ENCODE assay signal across 25 mouse cellular contexts in the genomic region with DNA sequence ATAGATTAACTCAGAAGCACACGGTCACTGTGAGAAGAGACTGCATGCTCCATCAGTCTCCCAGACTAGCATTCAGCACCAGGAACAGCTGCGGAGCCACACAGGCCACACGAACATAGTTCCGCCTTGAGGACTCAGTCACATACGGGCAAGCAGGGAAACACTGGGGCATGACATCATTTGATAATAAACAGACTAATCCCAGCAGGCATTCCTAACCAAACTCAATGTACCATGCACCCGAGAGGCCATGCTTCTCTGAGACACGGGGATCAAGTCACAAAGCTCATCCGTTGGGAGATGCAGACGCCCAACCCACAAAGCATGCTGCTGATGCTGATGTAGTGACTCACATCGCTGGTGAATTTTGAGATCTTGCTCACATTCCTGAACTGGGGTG. TPM values are rescaled to one million over a fixed set of nuclear protein-coding genes. Genes with fewer than 3 reads are reported as not detected.
DNase-seq lines count a peak whose midpoint lies in the region; ATAC-seq and TF ChIP-seq lines count a peak whose summit lies in the region.
"Had no signal": no experiment of that assay in that cellular context is flagged by ENCODE, and none has a peak within 500 bp of the region (broad histone marks: within the 10 kb centered on the region; RNA-seq: fewer than 3 reads in every experiment).

No protein-coding gene starts in this region.

- in situ Hi-C loops in ES-E14 (cut with MboI; ENCODE audit: low sequenced_read_pairs in 2 of 2, unreplicated experiment in 2 of 2) = no loop called here

- WGBS in kidney, embryonic 16.5 days = 47% methylated on average over 10 of the region's 10 CpGs
- WGBS in embryonic facial prominence, embryonic 14.5 days = 50% methylated on average over 10 of the region's 10 CpGs
- WGBS in forebrain, postnatal 0 days = 80% methylated on average over 10 of the region's 10 CpGs

- 0 out of 2 replicates have a peak, but pooled peaks have one; percentile 42 for ATAC-seq in kidney, embryonic 16.5 days (ENCODE audit: low FRiP score, low TSS enrichment)
- ATAC-seq in embryonic facial prominence, embryonic 14.5 days (ENCODE audit: low read depth) = peak; percentile 85
- ATAC-seq in forebrain, postnatal 0 days = no peak
- ATAC-seq: activated CD4-positive, CD25-positive, alpha-beta regulatory T cell, adult 4 months; forebrain, embryonic 15.5 days; intestine, postnatal 0 days; liver, postnatal 0 days had no signal

- H3K4me3 ChIP-seq in kidney, embryonic 16.5 days (ENCODE audit: low read length) = no peak overlapping the region
- H3K4me3 ChIP-seq in ES-E14 (ENCODE audit: insufficient read depth in 1 of 2, low read depth in 1 of 2, low read length in 2 of 2, poor library complexity in 1 of 2, severe bottlenecking in 1 of 2) = no peak overlapping the region
- H3K4me3 ChIP-seq in embryonic facial prominence, embryonic 14.5 days (ENCODE audit: low read depth, low read length) = no peak overlapping the region
- H3K4me3 ChIP-seq in forebrain, postnatal 0 days (ENCODE audit: low read depth, low read length) = no peak overlapping the region
- H3K4me3 ChIP-seq: forebrain, embryonic 15.5 days; heart, adult 2 months; heart, embryonic 13.5 days; hindbrain, embryonic 12.5 days; left cerebral cortex, adult 2 months had no signal

- no peaks in the 10 kb centered on the region for H3K9me3 ChIP-seq in kidney, embryonic 16.5 days (ENCODE audit: low read length)
- no peaks in the 10 kb centered on the region for H3K9me3 ChIP-seq in ES-E14 (ENCODE audit: control insufficient read depth, insufficient read depth, low read depth, low read length)
- no peaks in the 10 kb centered on the region for H3K9me3 ChIP-seq in embryonic facial prominence, embryonic 14.5 days (ENCODE audit: control insufficient read depth, low read length)
- H3K9me3 ChIP-seq in forebrain, postnatal 0 days (ENCODE audit: low read length) = no peaks in the 10 kb centered on the region
- H3K9me3 ChIP-seq: forebrain, embryonic 15.5 days; hindbrain, embryonic 12.5 days had no signal

- H3K9ac ChIP-seq in kidney, embryonic 16.5 days (replicated peaks; ENCODE audit: low read length) = no peak overlapping the region
- H3K9ac ChIP-seq in ES-E14 (ENCODE audit: insufficient read depth, low read depth, low read length, poor library complexity, severe bottlenecking) = no peak overlapping the region
- H3K9ac ChIP-seq in embryonic facial prominence, embryonic 14.5 days (ENCODE audit: low read depth, low read length) = no peak overlapping the region
- H3K9ac ChIP-seq in forebrain, postnatal 0 days = no peak overlapping the region
- H3K9ac ChIP-seq: forebrain, embryonic 15.5 days; heart, embryonic 13.5 days; hindbrain, embryonic 12.5 days; liver, postnatal 0 days had no signal

- TF ChIP-seq CTCF in forebrain, postnatal 0 days (IDR thresholded peaks at IDR 0.05; ENCODE audit: low read depth) = no peak

- DNase-seq in kidney, postnatal 25 days = no peak
- peak; percentile 12 for DNase-seq in ES-E14 (ENCODE audit: low read depth, low spot score)
- peak; percentile 65 for DNase-seq in embryonic facial prominence, embryonic 14.5 days (ENCODE audit: low spot score)
- DNase-seq in retina, postnatal 1 day = peak; percentile 54
- DNase-seq in forebrain, postnatal 0 days = no peak
- no peak for DNase-seq in thymus, postnatal 25 days
- DNase-seq: adrenal gland, postnatal 10 days; cerebellum, adult 2 months; cerebellum, postnatal 25 days; gastrocnemius, postnatal 25 days; heart, adult 2 months; heart, postnatal 14 days; kidney, postnatal 14 days; left cerebral cortex, postnatal 4 days; liver, postnatal 0 days; lung, postnatal 10 days had no signal

- H3K36me3 ChIP-seq in kidney, embryonic 16.5 days (ENCODE audit: insufficient read depth, low read length) = no peaks in the 10 kb centered on the region
- no peaks in the 10 kb centered on the region for H3K36me3 ChIP-seq in ES-E14 (ENCODE audit: control insufficient read depth, insufficient read depth, low read length, poor library complexity, severe bottlenecking)
- no peaks in the 10 kb centered on the region for H3K36me3 ChIP-seq in embryonic facial prominence, embryonic 14.5 days (ENCODE audit: control insufficient read depth, insufficient read depth, low read length)
- no peaks in the 10 kb centered on the region for H3K36me3 ChIP-seq in forebrain, postnatal 0 days (ENCODE audit: insufficient read depth)
- H3K36me3 ChIP-seq: forebrain, embryonic 15.5 days; hindbrain, embryonic 12.5 days had no signal

- H3K27ac ChIP-seq in kidney, embryonic 16.5 days (ENCODE audit: low read length) = no peak overlapping the region
- H3K27ac ChIP-seq in ES-E14 (ENCODE audit: insufficient read depth, low read depth, low read length, poor library complexity, severe bottlenecking) = no peak overlapping the region
- no peak overlapping the region for H3K27ac ChIP-seq in embryonic facial prominence, embryonic 14.5 days (replicated peaks; ENCODE audit: low read depth, low read length)
- H3K27ac ChIP-seq in forebrain, postnatal 0 days (ENCODE audit: low read depth, low read length) = no peak overlapping the region
- H3K27ac ChIP-seq: forebrain, embryonic 15.5 days; heart, adult 2 months; heart, embryonic 13.5 days; hindbrain, embryonic 12.5 days; left cerebral cortex, adult 2 months had no signal

- no peak overlapping the region for H3K4me2 ChIP-seq in kidney, embryonic 16.5 days (replicated peaks; ENCODE audit: low read depth, low read length)
- no peak overlapping the region for H3K4me2 ChIP-seq in embryonic facial prominence, embryonic 14.5 days (ENCODE audit: low read depth, low read length)
- no peak overlapping the region for H3K4me2 ChIP-seq in forebrain, postnatal 0 days (ENCODE audit: low read depth)
- H3K4me2 ChIP-seq: forebrain, embryonic 15.5 days; heart, embryonic 13.5 days; hindbrain, embryonic 12.5 days; liver, embryonic 11.5 days; midbrain, embryonic 11.5 days had no signal

- no peaks in the 10 kb centered on the region for H3K4me1 ChIP-seq in kidney, embryonic 16.5 days (ENCODE audit: insufficient read depth, low read length)
- no peaks in the 10 kb centered on the region for H3K4me1 ChIP-seq in ES-E14 (ENCODE audit: control insufficient read depth in 2 of 2, insufficient read depth in 2 of 2, low read length in 2 of 2, poor library complexity in 1 of 2)
- no peaks in the 10 kb centered on the region for H3K4me1 ChIP-seq in embryonic facial prominence, embryonic 14.5 days (ENCODE audit: control insufficient read depth, insufficient read depth, low read length)
- H3K4me1 ChIP-seq in forebrain, postnatal 0 days (ENCODE audit: insufficient read depth) = no peaks in the 10 kb centered on the region
- H3K4me1 ChIP-seq: forebrain, embryonic 15.5 days; hindbrain, embryonic 12.5 days had no signal

- H3K27me3 ChIP-seq in kidney, embryonic 16.5 days (ENCODE audit: insufficient read depth, low read length) = no peaks in the 10 kb centered on the region
- H3K27me3 ChIP-seq in embryonic facial prominence, embryonic 14.5 days (replicated peaks; ENCODE audit: control insufficient read depth, insufficient read depth, low read length) = no peaks in the 10 kb centered on the region
- no peaks in the 10 kb centered on the region for H3K27me3 ChIP-seq in forebrain, postnatal 0 days (ENCODE audit: insufficient read depth, low read length)
- H3K27me3 ChIP-seq: forebrain, embryonic 15.5 days; heart, embryonic 13.5 days; hindbrain, embryonic 12.5 days had no signal

TF ChIP-seq in ES-E14, 5 proteins besides CTCF, POLR2A, EP300 and RAD21:
- TF ChIP-seq ZC3H11A (IDR thresholded peaks at IDR 0.05; ENCODE audit: borderline replicate concordance, low read depth, low read length) = no peak
- no peak for TF ChIP-seq HCFC1 (IDR thresholded peaks at IDR 0.05; ENCODE audit: borderline replicate concordance, insufficient read depth, low read length)
- no peak for TF ChIP-seq ZNF384 (IDR thresholded peaks at IDR 0.05; ENCODE audit: low read depth, low read length)
- no peak for TF ChIP-seq MAFK (IDR thresholded peaks at IDR 0.05; ENCODE audit: insufficient read depth, low read depth, low read length)
- no peak for TF ChIP-seq CHD2 (IDR thresholded peaks at IDR 0.05; ENCODE audit: low read depth, low read length)
TF ChIP-seq in ES-E14: peak in this region for 0.

RNA-seq across cellular contexts. Expression of a gene that starts 15.8 kb away (rescaled TPM):
- 0.36 and 0.37 TPM in 2 replicates for polyA plus RNA-seq in kidney, embryonic 16.5 days (2015; fragmentation: Nextera tagmentation; extraction: Ambion mirVana)
- 0.09 and 0.11 TPM in 2 replicates for total RNA-seq in ES-E14 (2012; rRNA removed)
- polyA plus RNA-seq in embryonic facial prominence, embryonic 14.5 days (2014; fragmentation: Nextera tagmentation; extraction: Ambion mirVana) = 6.3 and 9.6 TPM in 2 replicates
- 0.76 and 0.85 TPM in 2 replicates for total RNA-seq in forebrain, postnatal 0 days (2014; rRNA removed)
- 0.64 and 0.86 TPM in 2 replicates for polyA plus RNA-seq in forebrain, postnatal 0 days (2015; fragmentation: Nextera tagmentation; extraction: Ambion mirVana)
- polyA plus RNA-seq: activated CD4-positive, CD25-positive, alpha-beta regulatory T cell, adult 4 months had no signal

RNA-seq across cellular contexts. Expression of a gene that starts 22.9 kb away (rescaled TPM):
- polyA plus RNA-seq in kidney, embryonic 16.5 days (2015; fragmentation: Nextera tagmentation; extraction: Ambion mirVana) = 26.6 and 27.2 TPM in 2 replicates
- total RNA-seq in ES-E14 (2012; rRNA removed) = 4.9 and 7.1 TPM in 2 replicates
- 21.5 and 21.7 TPM in 2 replicates for polyA plus RNA-seq in embryonic facial prominence, embryonic 14.5 days (2014; fragmentation: Nextera tagmentation; extraction: Ambion mirVana)
- 21.4 and 23.7 TPM in 2 replicates for total RNA-seq in forebrain, postnatal 0 days (2014; rRNA removed)
- polyA plus RNA-seq in forebrain, postnatal 0 days (2015; fragmentation: Nextera tagmentation; extraction: Ambion mirVana) = 23.8 and 28.8 TPM in 2 replicates

Comparison
In these comparisons a context has a peak if more than half of its experiments do, and no peak if none do; other contexts are left out.
1. DNase-seq: peak in ES-E14 (single experiment), embryonic facial prominence, embryonic 14.5 days (single experiment) and retina, postnatal 1 day (single experiment); none in kidney, postnatal 25 days (0 of 2), forebrain, postnatal 0 days (single experiment) and thymus, postnatal 25 days (single experiment).